Mouse (Mus musculus) heart, postnatal 14 days (tissue): Measurements from ENCODE around the gene Slc22a3. TPM values are rescaled to one million over a fixed set of nuclear protein-coding genes. Genes with fewer than 3 reads are reported as not detected.
A peak's percentile ranks its signal among the peaks of the same experiment; 100 is the strongest.

ENCODE experiments used
- DNase-seq, 2 experiments: peaks; one replicate each; pipeline ENCODE4 v3.0.0; 2021 to 2022
- intact Hi-C: fragments of 180-260 bp; cut with DNase I; formaldehyde crosslinking; loops from one replicate; pipeline ENCODE4 v1.15.1; 2025
- long read RNA-seq, 2 experiments: library from polyadenylated mRNA; stranded (forward); transcript quantifications; one replicate each; pipeline ENCODE4 v2.0.0; 2021
- total RNA-seq, 2 experiments: library from RNA; stranded (reverse); gene quantifications; 2 replicates each; pipeline ENCODE4 v1.2.3; 2021

The Slc22a3 gene
- total RNA-seq = 1 to 10 TPM; 3.2 to 4.2 TPM
- long read RNA-seq, experiment 1, transcript Slc22a3-201 (11 exons, 3,504 nt) = major isoform, 7 of 7 reads
- long read RNA-seq, experiment 1, partial matches to known transcripts = 0 of 7 reads
- long read RNA-seq, experiment 1, other reads (novel, unspliced or antisense) = 0 of 7 reads
- long read RNA-seq, experiment 2, transcript Slc22a3-201 (11 exons, 3,504 nt) = major isoform, 17 of 17 reads
- long read RNA-seq, experiment 2, partial matches to known transcripts = 0 of 17 reads
- long read RNA-seq, experiment 2, other reads (novel, unspliced or antisense) = 0 of 17 reads

DNA sequence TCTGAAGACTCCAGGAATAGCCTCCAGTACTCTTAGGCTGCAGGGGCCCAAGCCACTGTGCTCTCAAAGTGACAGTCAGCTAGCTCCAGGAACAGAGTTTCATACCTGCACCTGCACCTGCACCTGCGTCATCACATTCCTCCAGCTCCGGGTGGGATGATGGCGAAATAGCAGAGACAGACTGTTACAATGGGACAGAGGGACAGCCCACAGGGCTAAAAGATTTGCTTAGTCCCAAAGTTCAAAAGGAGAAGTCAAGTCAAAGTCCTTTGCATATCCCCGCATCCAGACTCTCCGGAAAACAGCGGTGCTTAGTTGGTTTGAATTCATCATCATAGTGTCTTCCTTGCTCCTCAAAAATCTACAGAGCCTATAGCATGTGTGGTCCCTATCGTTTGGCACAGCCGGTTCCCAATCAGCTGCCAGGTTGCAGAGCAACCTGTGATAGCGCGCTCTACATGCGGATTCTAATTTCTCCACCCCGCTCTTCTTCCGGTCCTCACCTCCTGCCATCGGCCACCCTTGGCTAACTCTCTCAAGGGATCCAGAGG is at the start of gene Slc22a3:
Slc22a3 (minus strand) TSS at position 51 of the 551 bp plus-strand sequence.
- DNase-seq = no peak
- intact Hi-C loops = no loop called here

DNA sequence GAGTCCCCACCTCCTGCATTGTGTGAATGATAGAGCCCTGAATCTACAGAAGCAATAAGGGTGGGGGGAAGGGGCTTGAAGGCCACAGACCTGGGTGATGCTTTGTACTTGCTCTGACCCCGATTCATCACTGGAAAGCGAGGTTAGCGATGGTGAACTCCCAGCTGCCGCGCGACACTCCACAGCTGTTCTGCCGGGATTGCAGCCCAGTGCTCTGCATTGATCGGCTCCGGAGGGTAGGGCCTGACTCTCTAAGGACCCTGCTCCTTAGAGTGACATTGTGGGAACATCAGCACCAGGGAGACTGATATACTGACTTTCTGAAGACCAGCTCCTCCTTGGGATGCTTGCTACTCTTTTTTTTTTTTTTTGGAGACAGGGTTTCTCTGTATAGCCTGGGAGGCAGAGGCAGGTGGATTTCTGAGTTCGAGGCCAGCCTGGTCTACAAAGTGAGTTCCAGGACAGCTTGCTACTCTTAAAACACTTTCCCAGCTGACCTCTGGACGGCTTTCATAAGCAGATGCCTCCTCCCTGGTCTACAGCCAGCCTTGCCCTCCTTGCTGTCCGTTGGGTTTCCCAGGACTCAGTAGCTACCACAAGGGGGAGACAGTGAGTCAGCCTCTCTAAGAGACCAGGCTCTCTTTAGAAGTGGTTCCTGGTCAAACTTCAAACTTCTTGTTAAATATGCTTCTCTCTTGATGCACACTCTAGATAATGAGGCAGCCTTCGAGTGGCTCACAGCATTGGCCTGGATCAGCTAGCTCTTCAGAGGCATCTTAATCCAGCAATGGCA is 27.0 kb upstream of the Slc22a3 start:
- DNase-seq = peak; percentile 65 to 84
- intact Hi-C loops = loop anchor here (1.0 kb wide), 2 partner anchors 126 to 276 kb away; no protein-coding TSS in a partner anchor

DNA sequence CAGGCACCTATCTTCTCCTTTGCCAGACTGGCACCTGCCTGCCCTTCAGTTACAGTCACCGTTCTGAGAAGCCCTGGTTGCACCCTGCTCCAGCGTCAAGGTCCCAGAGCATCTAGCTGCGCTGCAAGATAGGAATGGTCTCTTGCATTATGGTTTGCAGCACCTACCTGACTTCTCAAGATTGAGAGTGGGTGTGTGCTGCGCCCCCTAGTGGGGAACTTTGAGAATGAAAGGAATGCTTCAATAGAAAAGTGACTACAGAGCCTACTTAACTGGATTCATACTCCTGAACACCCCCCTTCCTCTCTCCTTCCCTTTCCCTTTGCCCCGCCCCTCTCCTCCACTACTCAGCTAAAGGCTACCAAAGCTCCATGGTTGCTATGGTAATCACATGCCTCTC is 24.6 kb upstream of the Slc22a3 start:
- peak; percentile 40 to 63 for DNase-seq
- intact Hi-C loops = no loop called here

DNA sequence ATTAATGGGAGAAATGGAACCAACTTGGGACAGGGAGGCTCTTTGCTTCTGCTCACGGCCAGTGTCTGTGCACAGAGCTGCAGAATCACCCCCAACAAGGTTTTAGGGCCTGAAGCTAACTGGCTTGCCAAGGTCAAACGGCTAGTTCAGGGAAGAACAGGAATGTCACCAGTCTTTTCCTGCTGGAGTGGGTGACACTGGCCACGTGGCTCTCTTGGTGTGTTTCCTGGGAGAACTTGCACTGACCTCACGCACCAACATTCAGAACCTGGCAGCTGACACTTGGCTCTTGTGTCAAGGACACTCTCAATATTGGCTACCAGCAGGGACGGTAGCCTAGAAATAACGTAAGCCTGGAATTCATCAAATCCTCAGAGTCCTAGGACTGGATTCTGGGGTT is 22.6 kb upstream of the Slc22a3 start:
- peak; percentile 19 to 43 for DNase-seq
- intact Hi-C loops = no loop called here

DNA sequence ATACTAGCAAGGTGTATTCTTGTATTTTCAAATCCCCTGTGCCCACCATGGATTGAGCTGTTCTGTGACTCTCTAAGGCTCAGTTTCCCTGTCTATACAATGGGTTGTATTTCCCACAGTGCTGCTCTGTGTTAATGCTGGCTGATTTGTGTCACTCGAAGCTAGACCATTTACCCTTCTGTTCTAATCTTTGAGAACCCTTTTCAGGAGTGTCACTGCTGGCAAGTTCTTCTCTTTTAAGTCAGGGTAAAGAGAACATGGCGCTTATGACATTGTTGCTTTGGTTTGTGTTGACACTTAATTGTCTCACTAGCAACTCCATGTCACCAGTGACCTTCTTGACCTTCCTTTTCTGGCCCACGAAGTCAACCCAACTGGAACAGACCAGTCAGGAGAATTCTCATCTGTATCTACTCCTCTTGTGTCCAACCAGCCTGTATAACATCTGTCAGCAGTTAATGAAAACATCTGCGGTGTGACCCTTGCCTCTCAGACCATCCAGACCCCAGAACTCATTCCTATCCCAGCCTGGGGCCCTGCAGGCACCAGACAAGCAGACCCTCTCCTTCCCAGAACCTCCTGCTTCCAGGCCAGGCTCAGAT is 22.0 kb upstream of the Slc22a3 start:
- no peak for DNase-seq
- intact Hi-C loops = no loop called here

DNA sequence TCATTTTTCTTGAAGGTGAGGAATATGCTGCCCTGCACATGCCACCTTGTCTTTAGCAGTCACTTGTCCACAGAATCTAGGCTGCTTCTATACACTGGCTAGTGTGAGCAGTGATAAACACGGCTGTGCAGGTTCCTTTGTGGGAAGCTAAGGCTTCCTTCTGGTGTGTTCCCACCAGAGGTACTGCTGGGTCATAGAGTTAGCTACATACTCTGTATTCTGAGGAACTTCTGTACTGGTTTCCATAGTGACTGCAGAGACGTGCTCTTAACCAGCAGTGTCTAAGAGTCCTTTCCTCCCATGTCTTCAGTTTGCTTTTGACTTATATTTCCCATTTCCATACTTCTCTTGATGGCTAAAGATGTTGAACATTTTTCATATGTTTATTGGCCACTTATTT is 11.6 kb upstream of the Slc22a3 start:
- DNase-seq = no peak
- intact Hi-C loops = no loop called here

DNA sequence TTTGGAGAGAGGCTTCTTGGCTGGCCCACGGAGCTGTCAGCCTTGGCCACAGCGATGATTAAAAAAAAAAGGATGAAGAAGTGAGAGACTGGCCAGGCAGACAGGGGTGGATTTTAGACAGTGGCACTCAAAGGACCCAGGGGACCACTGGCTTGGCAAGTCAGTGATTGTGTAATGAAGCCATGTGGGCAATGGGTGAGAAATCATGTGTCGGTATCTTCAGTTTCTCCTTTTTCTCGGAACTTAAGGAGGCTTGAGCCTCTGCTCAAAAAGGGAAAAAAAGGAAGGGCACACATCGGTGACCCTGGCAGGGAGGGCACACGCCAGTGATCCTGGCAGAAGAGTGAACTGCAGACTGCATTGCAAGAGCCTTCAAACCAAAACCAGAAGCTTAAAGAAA is 10.7 kb upstream of the Slc22a3 start:
- intact Hi-C loops = no loop called here
- DNase-seq = no peak

DNA sequence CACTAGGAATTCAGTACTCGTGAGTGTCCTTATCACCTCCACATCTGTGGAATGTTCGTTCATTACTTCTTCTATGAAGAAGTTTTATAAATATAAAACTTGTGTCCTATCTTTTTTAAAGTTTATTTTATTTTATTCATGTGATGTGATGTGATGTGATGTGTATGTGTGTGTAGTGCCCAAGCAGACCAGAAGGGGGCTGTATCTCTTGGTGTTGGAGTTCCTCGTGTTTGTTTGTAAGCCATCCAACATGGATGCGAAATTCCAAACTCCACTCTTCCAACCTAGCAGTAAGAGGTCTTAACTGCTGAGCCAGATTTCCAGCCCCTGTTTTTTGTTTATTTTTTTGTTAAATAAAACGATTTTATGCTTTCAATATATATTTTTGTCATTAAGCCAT is 6.5 kb upstream of the Slc22a3 start:
- intact Hi-C loops = no loop called here
- no peak for DNase-seq

DNA sequence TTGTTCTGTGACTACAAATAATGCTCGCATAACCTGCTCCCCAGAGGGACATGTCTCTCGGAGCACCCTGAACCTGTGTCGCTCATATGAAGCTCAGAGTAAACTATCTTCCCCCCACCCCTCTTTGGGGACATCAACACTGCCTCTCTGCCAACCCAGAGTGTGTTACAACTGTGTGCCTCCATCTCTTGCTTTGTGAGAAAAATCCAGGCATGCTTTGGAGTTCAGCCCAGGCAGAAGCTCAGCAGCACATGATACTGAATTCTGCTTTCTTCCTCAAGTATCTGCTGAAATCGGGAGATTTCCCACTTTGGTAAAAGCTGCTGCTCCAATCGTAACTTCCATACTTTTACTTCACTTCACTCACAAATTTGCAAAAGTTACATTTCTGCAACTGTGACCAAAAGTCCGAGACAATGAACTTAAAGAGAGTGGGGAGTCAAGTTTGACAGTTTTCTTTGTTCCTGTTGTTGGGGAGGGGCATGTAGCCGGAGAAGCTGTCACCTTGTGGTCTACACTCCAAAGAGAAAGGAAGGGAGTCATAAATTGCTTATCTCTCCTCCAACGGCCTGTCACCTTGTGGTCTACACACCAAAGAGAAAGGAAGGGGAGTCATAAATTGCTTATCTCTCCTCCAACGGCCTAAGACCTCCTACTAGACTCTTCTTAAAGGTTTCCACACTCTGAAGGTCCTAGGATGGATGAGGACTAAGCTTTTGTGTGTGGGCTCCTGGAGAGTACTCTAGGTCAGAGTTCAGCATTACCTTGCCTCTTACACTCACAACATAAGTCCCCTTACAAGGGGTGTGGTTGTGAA is 5.8 kb upstream of the Slc22a3 start:
- no peak for DNase-seq
- intact Hi-C loops = no loop called here

DNA sequence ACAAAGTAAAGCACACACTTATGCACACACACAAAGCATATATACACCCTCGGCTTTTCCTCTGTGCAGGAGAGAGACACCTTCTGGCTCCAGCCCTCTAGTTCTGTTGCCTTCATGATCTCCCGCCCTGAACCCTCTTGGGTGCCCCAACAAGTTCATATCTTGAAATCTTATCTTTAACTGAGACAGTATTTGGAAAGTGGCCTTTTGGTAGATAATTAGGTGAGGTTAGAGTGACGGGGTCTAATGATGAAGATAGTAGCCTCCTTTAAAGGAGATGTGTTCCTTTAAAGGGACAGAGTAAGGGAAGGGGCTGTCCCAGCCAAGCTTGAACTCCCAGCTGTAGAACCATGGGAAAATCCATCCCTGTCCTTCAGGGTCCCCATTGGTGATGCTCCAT is 3.7 kb upstream of the Slc22a3 start:
- intact Hi-C loops = no loop called here
- DNase-seq = no peak

DNA sequence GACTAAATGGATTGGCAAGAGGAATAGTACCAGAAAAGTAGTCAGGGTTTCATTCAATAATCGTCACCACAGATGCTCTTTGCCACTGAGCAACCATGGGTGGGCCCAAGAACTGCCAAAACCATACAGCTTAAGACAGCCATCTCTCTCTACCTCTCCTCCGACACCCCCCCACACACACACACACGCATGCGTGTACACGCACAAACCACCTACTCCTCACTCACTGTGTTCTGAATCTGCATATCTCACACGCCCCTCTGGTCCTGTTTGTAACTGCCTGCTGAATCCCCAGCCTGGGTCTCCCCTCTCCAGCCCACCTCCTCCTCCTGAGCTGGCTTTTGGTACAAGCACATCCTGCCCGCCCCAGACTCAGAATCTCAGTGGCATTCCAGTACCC is 872 bp upstream of the Slc22a3 start:
- intact Hi-C loops = no loop called here
- DNase-seq = no peak

DNA sequence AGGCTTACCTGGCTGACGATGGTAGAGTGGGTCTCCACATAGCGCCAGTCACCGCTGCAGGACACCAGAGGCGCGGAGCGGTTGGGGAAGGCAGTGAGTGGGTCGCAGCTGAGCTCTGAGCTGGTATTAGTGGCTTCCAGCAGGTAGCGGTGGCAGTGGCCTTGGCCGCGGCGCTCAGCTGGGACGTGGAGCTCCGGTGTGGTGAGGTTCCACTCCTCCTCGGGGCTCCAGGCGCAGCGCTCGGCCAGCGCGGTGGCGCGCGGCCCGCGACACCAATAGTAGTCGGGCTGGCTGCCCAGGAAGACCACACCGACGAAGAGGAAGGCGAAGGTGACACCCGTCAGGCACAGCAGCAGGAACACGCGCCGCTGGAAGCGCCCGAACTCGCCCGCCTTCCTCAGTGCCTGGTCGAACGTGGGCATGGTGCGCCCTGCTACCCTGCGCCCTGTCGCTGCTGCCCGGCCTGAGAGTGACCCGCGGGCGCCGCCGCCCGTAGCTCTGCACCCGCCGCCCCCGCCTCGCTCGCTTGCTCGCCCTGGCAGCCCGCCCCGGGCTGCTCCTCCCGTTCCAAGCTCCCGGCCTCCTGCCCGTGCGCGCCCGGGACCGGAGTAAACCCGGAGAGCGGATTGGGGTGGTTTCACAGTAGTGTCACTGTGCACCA is 471 bp downstream of the Slc22a3 start:
- peak; percentile 57 to 71 for DNase-seq
- intact Hi-C loops = no loop called here

DNA sequence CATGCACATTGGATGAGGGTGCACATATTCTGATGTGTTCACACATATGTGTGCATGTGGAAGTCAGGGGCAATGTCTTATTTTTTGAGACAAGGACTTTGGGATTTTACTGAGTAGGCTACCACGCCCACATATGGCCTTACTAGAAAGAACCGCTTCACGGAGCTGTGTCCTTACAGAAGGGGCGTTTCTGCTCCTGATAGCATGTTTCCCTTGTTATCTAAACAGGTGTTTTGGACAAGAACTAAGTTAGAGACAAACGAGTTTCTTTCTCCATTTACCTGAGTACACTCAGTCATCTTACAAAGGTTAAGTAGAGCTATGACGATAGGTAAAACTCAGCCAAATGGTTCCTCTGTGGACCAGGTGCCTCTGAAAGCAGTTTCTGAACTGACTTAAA is 1.8 kb downstream of the Slc22a3 start:
- no peak for DNase-seq
- intact Hi-C loops = no loop called here

DNA sequence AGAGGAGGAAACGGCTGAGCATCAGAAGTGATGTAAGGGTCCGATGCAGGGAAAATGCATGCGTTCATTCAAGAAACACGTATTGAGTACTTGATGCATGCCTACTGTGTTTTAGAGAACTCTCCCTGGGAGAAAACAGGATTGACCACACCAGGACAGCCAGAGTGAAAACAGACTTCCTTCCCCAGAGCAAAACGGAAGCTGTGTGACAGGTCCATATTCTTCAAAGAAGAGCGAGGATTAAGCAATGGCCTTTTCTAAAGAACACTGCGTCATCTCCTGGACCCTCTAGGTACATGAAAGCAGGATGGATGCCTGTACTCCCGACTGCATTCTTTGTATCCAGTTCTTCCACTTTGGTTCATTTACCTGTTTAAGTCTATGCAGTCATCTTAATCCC is 8.1 kb downstream of the Slc22a3 start:
- DNase-seq = no peak
- intact Hi-C loops = no loop called here

DNA sequence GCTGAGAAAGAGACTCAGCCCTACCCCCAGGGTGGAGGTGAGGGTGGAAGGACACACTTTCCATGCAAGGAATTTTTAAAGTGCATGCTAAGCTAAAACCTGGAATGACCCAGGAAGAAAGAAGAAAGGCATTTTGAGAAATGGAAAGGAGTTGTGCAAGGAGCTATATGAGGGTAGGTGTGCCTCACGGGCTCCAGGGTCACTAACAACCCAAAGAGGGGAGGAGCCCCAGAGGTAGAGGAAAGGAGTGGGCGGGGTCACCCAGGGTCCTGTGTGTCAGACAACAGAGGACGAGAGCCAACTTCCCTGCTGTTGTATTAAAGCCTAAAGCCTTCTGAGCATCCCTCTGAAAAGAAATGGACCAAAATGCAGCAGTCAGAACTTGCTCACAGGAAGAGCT is 11.9 kb downstream of the Slc22a3 start:
- intact Hi-C loops = no loop called here
- DNase-seq = no peak

DNA sequence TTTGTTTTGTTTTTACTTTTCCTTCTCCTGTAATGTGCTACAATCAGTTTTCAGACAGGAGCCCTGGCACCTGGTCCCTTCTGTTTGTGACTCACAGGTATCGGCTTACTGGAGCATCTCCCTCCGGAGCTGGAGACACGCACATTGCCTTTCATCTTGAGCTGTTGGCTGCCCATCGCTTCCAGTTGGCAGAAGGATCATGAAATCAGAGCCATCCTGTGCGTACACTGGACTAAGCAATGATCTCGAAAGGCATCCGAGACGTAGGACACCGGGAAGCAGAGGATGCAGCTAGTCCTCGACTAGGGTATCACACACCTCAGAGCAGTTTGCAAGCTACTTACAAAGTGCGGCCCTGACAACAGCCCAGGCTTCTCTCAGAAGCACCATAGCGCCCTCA is 15.9 kb downstream of the Slc22a3 start:
- no peak for DNase-seq
- intact Hi-C loops = no loop called here

DNA sequence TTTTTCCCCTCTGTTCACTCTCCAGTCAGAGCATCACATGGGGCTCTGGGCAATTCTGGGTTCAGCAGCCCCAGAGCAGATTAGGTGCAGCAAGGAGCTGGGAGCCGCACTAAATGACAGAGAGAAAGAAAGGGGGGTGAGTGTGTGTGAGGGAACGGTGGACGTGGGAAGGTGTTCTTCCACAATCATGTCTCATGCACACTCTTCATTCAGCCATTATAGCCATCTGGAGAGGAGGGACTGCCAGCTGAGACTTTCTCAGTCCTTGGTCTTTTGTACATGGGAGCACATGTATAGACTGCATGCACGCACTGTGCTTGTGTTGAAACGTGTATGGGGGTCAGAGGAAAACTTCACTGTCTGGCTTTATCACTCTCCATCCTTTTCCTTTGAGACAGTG is 17.6 kb downstream of the Slc22a3 start:
- DNase-seq = no peak

DNA sequence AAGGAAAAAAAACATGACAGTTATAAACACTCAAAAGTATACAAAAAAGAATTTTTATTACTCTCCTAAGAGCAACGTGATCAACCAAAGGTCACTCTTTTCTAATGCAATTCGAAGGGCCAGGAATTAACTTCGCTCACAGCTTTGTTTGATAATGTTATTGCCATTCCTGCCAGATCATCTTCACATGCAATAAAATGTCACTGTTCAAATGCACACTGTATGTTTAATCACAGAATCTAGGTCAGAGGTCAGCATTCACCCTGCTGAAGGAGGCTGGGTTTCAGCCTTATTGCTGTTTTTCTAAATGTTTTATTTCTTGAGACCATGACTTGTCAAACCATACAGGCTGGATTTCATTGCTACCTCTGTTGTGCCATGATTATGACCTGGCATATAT is 21.8 kb downstream of the Slc22a3 start:
- intact Hi-C loops = no loop called here
- no peak for DNase-seq

More for the DNA sequence above, 17.6 kb downstream of the Slc22a3 start:
- intact Hi-C loops = no loop called here

DNA sequence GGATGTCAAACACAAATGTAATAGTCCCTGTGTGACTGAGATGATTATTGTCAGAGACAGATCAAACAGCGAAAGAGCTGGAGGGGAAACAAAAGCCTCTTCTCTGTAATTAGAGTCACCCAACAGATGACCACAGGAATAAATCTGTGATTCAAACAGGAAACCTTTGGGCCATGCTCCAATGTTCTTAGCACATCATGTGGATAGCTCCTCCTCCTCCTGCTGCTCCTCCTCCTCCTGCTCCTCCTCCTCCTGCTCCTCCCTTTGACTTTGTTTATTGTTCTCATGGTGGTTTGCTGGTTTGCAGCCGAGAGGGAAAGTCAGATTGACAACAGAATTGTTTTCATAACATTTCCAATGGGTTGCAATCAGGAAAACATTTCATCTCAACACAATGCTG is 28.1 kb downstream of the Slc22a3 start:
- no peak for DNase-seq
- intact Hi-C loops = no loop called here

DNA sequence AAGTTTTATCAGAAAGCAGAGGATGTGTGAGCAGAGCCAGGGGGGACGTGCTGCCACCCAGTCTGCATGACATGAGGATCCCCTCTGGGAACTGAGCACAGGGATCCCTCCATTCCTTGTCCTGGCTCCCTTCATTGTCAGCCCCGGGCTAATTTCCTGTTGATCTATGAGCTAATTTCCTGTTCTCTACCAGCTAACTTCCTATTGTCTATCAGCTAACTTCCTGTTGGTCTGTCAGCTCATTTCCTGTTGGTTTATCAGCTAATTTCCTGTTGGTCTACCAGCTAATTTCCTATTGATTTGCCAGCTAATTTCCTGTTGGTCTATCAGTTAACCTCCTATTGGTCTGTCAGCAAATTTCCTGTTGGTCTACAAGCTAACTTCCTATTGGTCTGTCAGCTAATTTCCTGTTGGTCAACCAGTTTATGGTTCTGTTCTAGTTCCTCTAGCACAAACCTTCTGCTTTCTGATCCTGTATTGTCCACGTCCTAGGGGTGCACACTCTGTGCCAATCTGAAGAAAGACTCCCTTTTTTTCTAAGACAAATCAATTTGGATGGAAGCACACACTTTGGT is 32.9 kb downstream of the Slc22a3 start:
- intact Hi-C loops = no loop called here
- DNase-seq = no peak
